Mouse (Mus musculus): ENCODE results near the gene Tekt4.

DNA sequence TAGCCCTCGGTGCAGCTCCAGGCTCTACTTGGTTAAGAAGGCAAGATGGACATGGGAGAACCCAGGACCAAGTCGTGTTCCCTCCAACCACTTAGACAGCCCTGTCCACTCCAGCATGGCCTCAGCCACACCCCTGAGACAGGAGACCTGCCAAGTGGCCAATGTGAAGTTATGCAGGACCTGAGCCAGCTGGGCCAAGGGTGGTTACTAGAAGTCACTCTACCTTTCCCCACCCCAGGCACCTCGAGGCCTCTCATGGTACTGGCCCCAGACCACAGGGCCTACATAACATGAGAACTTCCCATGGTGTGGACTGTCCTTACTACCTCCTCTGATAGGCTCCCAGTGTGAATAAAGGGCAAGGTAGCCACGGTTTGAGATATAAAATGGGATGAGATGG lies 40.2 kb upstream of the Tekt4 start:
- no peak for TF ChIP-seq CTCF (IDR thresholded peaks at IDR 0.05; ENCODE audit: low read depth, low read length)
- no peak for TF ChIP-seq POLR2A (IDR thresholded peaks at IDR 0.05; ENCODE audit: extremely low read depth, insufficient read depth, low read length)

Data from liver, adult 2 months (tissue).